Mouse (Mus musculus) thymus, adult 18-20 months (tissue): ENCODE results near the gene Klhl33.
"Not testable (repeated sequence)": the region's sequence is repeated elsewhere in the genome, so short reads cannot be mapped to it uniquely, and the experiment has no call there.

ENCODE experiments used
- DNase-seq, 2 experiments: peaks; one replicate each; pipeline ENCODE4 v3.0.0; 2022; ENCODE audit warnings: mixed read lengths in 2 of 2

Gene Klhl33

DNA sequence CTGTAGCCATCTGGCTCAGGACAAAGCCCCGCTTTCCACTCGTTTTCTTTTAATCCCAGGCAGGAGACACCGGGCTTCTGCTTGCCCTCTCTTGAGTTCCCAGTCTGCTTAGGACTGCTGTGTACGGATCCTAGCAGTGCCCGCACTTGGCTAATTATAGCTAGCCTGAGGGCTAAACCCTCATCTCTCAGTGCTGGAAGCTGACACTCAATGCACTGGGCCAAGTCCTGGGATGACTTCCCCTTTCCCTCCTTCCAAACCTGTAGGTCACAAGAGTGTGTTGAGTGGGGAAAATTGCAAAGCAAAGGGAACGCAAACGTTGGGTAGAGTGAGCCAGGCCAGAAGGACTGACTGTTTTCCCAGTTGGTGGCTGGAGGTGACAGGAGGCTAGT is at the start of gene Klhl33:
TSS of gene Klhl33 (minus strand) at position 134 of the 392 bp plus-strand sequence.
- no peak for DNase-seq

DNA sequence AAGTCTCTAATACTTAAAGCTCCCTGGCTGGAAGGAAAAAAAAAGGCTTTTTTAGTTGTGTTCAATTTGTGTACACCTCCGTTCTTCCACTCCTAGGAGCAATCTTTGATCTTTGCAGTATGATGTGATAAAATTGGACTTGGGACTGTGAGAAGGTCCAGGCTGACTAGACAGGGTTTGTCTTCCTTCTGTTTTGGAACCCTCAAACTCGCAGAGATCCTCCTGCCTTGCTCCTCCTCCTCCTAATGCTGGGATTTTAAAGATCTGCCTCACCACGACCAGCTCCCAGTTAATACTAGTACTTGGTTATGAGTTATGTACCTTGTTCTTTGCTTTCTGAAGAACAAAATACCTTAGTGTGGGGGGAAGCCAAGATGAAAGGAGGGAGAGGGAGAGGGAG is 48.2 kb upstream of the Klhl33 start:
- not testable (repeated sequence) for DNase-seq

- not testable (repeated sequence) for DNase-seq
Measured at GRCm38 (mm10) chr14:50945081-50945480, 47.8 kb upstream of the Klhl33 start.

DNA sequence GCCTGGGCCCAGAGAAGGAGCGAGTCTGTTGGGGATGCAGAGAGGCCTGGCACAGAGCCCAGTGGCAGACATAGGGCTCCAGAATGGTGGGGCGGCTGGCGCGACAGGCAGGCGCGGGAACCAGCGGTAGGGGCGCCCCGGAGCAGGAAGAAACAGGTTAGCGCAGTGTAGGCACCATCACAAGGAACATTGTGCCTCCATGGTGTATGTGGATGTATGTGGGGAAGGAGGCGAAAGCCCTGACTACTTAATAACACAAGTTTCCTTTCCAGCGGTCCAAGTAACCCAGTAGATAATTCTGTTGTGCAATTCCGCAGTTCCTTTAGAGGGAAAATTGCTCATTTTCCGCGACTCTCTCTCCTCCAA is 47.3 kb upstream of the Klhl33 start:
- DNase-seq: not testable (repeated sequence)

- DNase-seq: peak; percentile 74 to 86
Measured at GRCm38 (mm10) chr14:50943932-50944667, 46.8 kb upstream of the Klhl33 start, which contains the start of gene Gm49342. Gm49342 (plus strand) TSS chr14:50944517.

DNA sequence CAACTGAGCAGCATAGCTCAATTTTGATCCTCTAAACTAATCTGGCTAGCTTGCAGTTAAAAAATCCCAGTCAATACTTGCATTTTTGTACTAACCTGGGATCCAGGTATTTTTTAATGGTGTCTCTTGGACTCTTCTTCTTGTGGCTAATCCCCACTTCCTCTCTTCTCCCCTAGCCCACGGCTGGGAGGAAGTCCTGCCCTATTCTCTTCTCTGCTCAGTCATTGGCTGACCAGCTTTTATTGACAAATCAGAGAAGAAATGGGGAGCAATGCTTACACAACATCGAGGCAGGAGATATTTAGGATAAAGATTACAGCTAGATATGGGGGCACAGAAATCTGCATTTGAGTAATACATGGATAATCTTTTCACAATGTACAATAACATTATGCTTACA is 41.6 kb upstream of the Klhl33 start:
- DNase-seq: no peak

DNA sequence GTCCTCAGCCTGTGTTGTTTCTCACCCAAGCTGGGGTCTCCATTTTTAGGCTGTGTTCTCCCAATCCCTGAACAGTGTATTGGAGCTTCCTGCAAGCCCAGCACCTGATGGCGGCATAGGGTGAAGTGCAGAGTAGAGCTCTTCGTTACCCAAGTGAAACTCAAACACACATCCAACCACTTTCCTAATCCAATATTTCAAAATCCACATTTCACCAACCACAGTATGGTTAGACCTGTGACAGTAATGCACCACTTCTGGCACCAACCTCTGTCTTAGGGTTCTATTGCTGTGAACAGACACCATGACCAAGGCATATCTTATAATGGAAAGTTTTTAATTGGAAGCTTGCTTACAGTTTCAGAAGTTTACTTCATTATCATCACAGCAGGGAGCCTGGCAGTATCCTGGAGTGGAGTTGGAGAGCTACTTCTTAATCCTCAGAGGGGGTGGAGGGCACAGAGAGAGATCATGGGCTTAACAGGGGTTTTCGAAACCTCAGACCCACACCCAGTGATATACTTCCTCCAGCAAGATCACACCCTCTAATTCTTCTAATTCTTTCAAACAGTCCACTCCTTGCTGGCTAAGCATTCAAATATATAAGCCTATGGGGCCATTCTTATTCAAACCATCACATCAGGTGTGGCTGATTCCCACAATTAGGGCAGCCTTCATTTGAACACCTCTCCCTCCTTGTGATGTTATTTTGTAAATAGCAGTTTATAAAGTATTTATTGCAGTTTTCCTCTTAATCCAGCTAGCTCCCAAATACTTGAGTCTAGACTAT is 41.0 kb upstream of the Klhl33 start:
- DNase-seq: no peak

GRCm38 (mm10) chr14:50936649-50937048 is 39.3 kb upstream of the Klhl33 start:
- DNase-seq: no peak

DNA sequence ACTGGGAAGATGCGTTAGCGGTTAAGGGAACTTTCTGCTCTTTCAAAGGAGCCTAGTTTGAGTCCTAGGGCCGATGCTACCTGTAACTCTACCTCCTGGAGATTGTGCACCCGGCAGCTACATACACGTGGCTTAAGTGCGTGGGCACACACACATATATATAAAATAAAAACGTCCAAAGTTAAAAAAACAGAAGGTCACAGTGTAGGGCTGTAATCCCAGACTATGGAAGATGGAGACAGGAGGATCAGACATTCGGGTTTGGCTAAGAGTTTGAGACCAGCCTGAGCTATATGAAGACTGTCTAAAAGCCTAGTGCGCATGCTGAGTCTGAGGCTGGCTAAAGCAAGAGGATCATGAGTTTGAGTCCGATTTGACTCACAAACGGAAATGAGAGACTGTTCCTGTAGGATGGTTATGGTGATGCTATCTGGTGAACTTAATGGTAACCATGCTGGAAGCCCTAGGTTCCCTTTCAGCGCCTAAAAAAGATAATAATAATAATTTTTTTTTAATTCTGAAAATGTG is 34.2 kb upstream of the Klhl33 start:
- no peak for DNase-seq

DNA sequence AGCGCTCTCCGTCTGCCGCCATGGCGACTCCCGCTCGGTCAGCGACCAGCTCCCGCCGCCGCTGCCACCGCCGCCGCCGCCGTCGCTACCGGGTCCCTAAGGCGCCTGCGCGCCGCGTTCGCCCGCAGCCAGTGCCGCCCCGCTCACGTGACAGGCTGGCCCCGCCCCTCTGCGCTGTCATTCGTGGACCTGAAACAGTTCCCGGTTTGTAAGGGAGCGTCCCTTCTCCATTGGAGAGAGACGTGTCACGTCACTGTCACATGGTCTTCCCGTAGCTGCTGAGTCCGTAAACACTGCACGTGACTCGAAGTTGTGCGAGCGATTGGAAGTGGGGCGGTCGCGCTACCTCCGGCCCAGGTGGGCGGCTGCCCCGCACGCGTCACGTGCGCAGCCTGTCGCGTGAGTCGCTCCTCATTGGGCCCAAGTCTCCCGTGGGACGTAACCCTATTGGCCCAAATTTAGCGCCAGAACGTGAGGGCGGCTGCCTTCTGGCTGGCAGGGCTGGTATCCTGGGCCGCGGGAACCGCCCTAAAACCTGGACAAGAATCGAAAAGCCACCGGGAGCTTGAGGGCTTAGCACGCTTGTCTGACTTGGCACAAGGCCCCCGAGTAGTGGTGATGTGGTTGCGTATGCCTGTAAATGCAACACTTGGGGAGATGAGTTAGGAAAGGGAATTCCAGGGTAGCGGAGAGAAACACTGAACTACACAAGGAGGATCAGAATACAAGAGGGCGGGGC is 33.6 kb upstream of the Klhl33 start, which contains the start of the genes Pip4p1 and Pnp:
TSS of gene Pip4p1 (minus strand) at position 103 of the 739 bp plus-strand sequence.
TSS of gene Pnp (plus strand) at position 329 of the 739 bp plus-strand sequence.
- DNase-seq: peak; percentile 98 to 99

- peak in 1 of 2 experiments; percentile 73 for DNase-seq
Measured at GRCm38 (mm10) chr14:50930377-50930753, 33.1 kb upstream of the Klhl33 start.

DNA sequence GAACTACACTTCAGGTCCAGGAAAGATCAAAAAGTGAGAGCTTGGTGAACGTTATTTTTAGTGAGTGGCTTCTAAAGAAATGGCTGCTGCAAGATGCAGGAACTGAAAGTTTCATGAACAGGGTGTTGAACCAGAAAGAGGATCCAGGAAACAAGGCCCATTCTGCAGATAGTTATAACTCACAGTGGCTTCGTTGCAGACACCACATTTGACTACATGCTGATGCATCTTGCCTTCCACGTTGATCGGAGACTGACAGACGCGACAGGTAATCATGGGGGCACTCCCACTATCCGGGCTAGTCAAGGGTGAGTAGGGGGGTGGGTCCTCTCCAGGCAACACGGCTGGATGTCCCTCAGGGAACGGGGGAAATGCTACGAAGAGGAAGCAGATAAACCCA is 32.6 kb upstream of the Klhl33 start:
- DNase-seq: no peak

DNA sequence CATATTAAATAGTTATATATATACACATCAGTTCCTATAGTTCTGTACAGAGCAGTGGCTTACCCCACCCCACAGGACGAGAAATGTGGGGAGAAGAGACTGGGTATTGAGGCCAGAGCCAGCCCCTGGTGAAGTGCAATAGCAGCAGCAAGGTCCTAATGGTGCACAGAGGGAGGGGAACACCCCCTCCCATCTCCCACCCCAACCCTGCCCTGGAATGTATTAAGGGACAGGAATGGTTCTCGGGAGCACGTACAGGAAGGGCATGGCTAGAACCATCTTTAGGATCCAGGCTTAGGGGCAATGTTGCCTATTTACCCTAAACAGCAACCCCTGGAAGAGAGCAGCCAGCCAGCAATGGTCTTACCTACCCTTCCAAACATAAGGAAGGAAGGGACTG is 30.1 kb upstream of the Klhl33 start:
- DNase-seq: no peak

- DNase-seq: peak in 1 of 2 experiments; percentile 4
Measured at GRCm38 (mm10) chr14:50925111-50925920, 28.0 kb upstream of the Klhl33 start.

DNA sequence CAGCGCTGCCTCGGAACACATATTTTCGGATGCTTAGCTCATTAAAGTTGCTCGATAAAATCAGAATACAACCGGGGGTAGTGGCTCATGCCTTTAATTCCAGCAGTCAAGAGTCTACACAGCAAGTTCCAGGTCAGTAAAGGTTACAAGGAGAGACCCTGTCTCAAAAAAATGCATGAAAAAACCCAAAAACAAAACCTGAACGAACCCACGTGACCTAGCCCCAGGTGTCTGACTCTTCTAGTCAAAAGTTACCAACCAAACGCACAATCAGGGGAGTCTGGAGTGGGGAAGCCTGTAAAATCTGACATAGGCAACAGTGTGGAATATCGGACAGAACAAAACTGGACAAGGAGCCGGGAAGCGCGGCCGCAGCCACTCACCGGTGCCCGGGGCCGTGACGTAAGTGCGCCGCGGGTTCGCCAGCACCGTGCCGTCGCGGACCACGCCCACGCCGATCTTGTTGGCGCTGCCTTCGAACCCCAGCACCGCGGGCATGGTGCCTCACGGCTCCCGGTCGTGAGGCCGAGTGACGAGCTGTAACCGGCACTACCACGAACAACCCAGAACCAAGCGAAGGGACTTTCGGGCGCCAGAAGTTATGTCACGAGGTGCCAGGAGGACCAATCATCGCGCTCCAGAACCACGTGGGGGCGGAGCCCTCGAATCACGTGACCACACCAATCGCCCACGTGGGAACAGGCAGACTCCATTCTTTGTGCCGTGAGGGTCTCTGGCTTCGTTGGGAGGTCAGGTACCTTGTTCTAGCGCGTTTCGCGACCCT is 27.2 kb upstream of the Klhl33 start, which contains the start of the genes Osgep and Apex1:
TSS of gene Osgep (minus strand) at position 613 of the 784 bp plus-strand sequence.
TSS of gene Apex1 (plus strand) at position 688 of the 784 bp plus-strand sequence.
- DNase-seq: peak; percentile 92 to 95

- not testable (repeated sequence) for DNase-seq
Measured at GRCm38 (mm10) chr14:50923437-50923836, 26.1 kb upstream of the Klhl33 start.

DNA sequence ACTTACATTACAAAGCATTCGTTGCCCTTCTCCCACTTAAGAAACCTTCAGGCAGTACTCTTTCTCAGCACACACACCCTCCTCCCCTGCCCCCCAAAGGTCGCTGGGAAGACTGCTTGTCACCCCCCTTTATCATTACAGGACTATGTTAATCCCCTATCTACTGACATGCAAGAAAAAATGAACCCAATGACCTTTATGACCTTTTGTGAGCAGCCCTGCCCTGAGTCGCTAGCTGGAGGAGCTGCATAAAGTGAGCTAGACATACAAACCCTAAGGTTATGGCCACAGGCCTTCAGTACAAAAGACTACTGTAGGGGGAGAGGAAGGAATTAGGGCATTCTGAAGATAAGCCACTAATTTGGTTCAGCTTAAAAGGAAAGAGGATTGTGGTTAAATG is 14.0 kb upstream of the Klhl33 start:
- DNase-seq: no peak

- no peak for DNase-seq
Measured at GRCm38 (mm10) chr14:50908126-50908525, 10.8 kb upstream of the Klhl33 start.

- DNase-seq: not testable (repeated sequence)
Measured at GRCm38 (mm10) chr14:50905327-50905726, 8.0 kb upstream of the Klhl33 start.

GRCm38 (mm10) chr14:50904828-50905129 is 7.5 kb upstream of the Klhl33 start:
- DNase-seq: no peak
